Mouse (Mus musculus) lung, postnatal 0 days (tissue): ENCODE results near the gene Upb1. TPM values are rescaled to one million over a fixed set of nuclear protein-coding genes. Genes with fewer than 3 reads are reported as not detected.
"Not testable (repeated sequence)": the region's sequence is repeated elsewhere in the genome, so short reads cannot be mapped to it uniquely, and the experiment has no call there.

ENCODE experiments used
- ATAC-seq: fragments of 200-750 bp; cut with Nextera tagmentation; 2 replicates; pipeline ENCODE4 v1.8.0; 2017; ENCODE audit warnings: moderate library complexity
- DNase-seq: peaks from one replicate; pipeline ENCODE4 v3.0.0-alpha.2; 2016; ENCODE audit warnings: low spot score
- H3K27ac ChIP-seq: fragments of 300-500 bp; sonication (generic); 2 replicates; pipeline ENCODE4 v1.5.1; 2014; ENCODE audit warnings: antibody characterized with exemption, mild to moderate bottlenecking, low read length, mixed read lengths
- H3K27me3 ChIP-seq: fragments of 300-500 bp; sonication (generic); replicated peaks from 2 replicates; pipeline ENCODE4 v1.6.1; 2014; ENCODE audit warnings: low read length, mixed read lengths; ENCODE audit not compliant: insufficient read depth
- H3K36me3 ChIP-seq: fragments of 300-500 bp; sonication (generic); 2 replicates; pipeline ENCODE4 v1.6.1; 2014; ENCODE audit warnings: low read length, mixed read lengths; ENCODE audit not compliant: insufficient read depth
- H3K4me1 ChIP-seq: fragments of 300-500 bp; sonication (generic); 2 replicates; pipeline ENCODE4 v1.6.1; 2014; ENCODE audit warnings: antibody characterized with exemption, low read depth, low read length, mixed read lengths; ENCODE audit not compliant: insufficient read depth
- H3K4me2 ChIP-seq: fragments of 300-500 bp; sonication (generic); replicated peaks from 2 replicates; pipeline ENCODE4 v1.6.1; 2014; ENCODE audit warnings: low read depth, mild to moderate bottlenecking, low read length, moderate library complexity, mixed read lengths
- H3K4me3 ChIP-seq: fragments of 300-500 bp; sonication (generic); 2 replicates; pipeline ENCODE4 v1.5.1; 2014; ENCODE audit warnings: low read depth, low read length
- H3K9ac ChIP-seq: fragments of 300-500 bp; sonication (generic); replicated peaks from 2 replicates; pipeline ENCODE4 v1.6.1; 2014; ENCODE audit warnings: low read depth, mild to moderate bottlenecking
- H3K9me3 ChIP-seq: fragments of 300-500 bp; sonication (generic); 2 replicates; pipeline ENCODE4 v1.6.1; 2016; ENCODE audit warnings: low read length, mixed read lengths
- CTCF ChIP-seq: IDR thresholded peaks from 2 replicates; pipeline ENCODE4 v1.5.1; 2016; ENCODE audit warnings: antibody characterized with exemption, mild to moderate bottlenecking
- EP300 ChIP-seq: IDR thresholded peaks from 2 replicates; pipeline ENCODE4 v1.6.1; 2016; ENCODE audit warnings: antibody characterized with exemption, mild to moderate bottlenecking, control low read depth
- WGBS: fragments of 180-500 bp; shearing (Covaris S2); extraction: QIAGEN DNeasy Blood & Tissue Kit; methylation state at CpG from one replicate; pipeline ENCODE4 v1.1.7; 2014; 5-methylcytosine and 5-hydroxymethylcytosine counted together
- polyA plus RNA-seq: library from polyadenylated mRNA; unstranded; fragments of >200 nt; fragmentation: Nextera tagmentation; extraction: Ambion mirVana; gene quantifications from 2 replicates; pipeline ENCODE4 v1.2.1, GENCODE M21; 2015

Gene Upb1
- polyA plus RNA-seq, 1 experiment from 2014 or later, result 0.33 TPM

DNA sequence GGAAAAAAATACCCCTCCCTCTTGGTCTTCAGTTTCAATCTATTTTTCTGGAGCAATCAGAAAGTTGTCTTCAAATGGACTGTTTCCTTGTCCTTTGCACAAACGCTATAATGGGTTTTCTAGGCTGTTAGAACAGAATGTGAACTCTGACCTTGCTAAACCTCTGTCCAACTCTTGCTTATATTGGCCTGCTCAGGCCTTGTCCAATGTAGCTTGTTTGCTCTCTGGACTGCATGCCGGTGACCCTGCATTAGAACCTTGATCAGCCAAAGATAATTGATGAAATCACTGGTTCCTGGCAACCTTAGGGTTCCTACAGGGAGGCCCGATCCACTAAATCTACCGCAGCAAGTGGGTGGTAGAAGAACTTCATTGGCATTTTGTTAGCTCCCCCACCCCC lies 6.8 kb downstream of the Upb1 start:
- 67% methylated on average over 4 of the region's 4 CpGs for WGBS
- no peak for TF ChIP-seq CTCF
- no peak overlapping the region for H3K4me3 ChIP-seq
- H3K9me3 ChIP-seq, result no peaks in the 10 kb centered on the region
- H3K4me2 ChIP-seq, result no peak overlapping the region
- ATAC-seq (no peak), DNase-seq (no peak)
- H3K9ac ChIP-seq, result no peak overlapping the region
- no peaks in the 10 kb centered on the region; the same call in 1 of the 2 replicates for H3K27me3 ChIP-seq
- no peak overlapping the region for H3K27ac ChIP-seq
- no peaks in the 10 kb centered on the region for H3K4me1 ChIP-seq
- no peaks in the 10 kb centered on the region for H3K36me3 ChIP-seq

DNA sequence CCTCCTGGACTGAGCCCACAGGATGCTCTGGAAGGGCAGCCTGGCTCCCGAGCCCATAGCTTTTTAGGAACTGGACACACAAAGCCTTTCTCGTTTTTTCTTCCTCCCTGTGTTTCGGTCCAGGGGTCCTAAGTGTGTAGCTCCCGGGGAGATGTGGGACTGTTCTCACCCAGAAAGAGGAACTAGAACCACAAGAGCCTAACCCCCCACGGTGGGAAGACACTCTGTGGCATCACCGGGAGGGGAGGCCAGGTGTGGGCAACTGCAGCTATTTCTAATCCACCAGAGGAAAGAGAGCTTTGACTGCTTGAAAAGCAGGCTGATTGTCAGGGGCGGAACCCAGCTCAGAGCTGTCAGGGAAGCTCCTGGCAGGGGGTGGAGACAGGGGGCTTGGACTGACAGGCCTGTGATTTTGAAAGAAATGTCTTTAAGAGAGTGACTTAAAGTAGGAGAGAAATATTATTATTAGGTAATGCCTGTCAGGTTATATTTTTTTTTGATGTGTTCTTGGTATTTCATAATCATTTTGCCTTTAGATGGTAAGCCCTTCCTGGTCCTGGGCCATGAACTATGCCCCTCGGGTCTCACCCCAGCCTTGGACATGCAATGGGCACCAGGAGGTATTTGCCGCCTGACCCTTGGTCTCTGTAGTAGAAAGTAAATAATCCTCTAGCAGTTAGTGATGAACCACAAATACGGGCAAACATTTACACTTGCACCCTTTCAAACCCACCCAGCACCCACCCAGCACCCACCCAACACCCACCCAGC lies 10.6 kb downstream of the Upb1 start:
- not testable (repeated sequence) for H3K9ac ChIP-seq, H3K4me3 ChIP-seq, H3K4me1 ChIP-seq, ATAC-seq, H3K27ac ChIP-seq, DNase-seq, H3K27me3 ChIP-seq, H3K4me2 ChIP-seq, H3K9me3 ChIP-seq, H3K36me3 ChIP-seq
- WGBS, result 41% methylated on average over 8 of the region's 10 CpGs

DNA sequence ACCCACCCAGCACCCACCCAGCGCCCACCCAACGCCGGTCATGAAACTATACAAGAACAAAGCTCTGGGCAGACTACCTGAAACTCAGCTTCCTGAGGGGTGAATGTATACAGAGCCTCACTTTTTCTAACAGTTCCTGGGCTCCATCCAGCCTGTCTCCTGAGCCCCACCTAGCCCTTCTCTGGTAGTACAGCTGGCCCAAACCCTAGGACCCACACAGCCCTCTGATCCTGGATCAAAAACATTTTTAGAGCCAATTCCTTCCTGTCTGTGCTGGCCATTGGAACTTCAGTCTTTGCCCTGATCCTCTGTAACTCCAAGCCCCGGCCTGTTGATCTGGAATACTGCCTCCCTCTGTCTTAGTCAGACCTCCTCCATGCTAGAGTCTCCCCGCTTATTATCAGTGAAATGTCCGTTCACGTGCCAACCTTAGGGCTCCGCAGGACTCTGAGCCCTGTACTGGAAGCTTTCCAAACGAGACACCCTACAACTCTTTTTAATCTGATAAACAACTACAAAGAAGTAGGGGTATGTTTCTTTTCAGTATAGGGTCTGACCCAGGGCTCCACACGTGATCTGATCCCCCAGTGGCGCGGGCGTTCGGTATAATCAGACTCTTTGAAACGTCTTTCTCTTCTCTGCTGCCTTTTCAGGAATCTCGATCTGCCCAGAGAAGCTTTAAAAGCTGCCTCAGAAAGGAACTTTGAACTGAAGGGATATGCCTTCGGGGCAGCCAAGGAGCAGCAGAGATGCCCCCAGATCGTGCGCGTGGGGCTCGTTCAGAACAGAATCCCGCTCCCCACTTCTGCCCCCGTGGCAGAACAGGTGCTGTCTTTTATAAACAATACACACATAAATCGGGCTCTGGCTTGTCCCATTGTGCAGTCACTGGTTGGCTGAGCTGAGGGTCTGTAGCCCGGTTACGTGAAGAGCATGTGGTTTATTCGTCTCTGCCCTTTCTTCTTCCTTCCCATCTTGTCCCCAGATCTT lies 11.5 kb downstream of the Upb1 start:
- no peak overlapping the region for H3K27ac ChIP-seq
- no peak overlapping the region for H3K4me3 ChIP-seq
- 66% methylated on average over 27 of the region's 27 CpGs for WGBS
- no peaks in the 10 kb centered on the region for H3K9me3 ChIP-seq
- H3K4me1 ChIP-seq, result no peaks in the 10 kb centered on the region
- no peak for TF ChIP-seq CTCF
- no peak for TF ChIP-seq EP300
- H3K4me2 ChIP-seq, result no peak overlapping the region
- DNase-seq, result no peak
- H3K9ac ChIP-seq, result no peak overlapping the region
- no peaks in the 10 kb centered on the region; the same call in 1 of the 2 replicates for H3K27me3 ChIP-seq
- H3K36me3 ChIP-seq, result no peaks in the 10 kb centered on the region
- ATAC-seq, result no peak

DNA sequence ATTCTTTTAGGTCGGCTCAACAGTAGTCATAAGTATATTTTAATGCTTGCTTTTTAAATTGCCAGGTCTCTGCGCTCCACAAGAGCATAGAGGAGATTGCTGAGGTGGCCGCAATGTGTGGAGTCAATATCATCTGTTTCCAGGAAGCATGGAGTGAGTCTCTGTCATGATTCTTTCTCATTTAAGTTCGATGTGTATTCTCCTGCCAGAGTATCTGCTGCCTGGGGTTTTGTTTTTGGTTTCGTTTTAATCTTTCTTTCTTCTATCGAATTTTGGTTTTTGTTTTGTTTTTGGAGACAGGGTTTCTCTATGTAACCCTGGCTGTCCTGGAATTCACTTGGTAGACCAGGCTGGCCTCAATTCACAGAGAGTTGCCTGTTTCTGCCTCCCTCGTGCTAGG lies 14.0 kb downstream of the Upb1 start:
- no peaks in the 10 kb centered on the region for H3K9me3 ChIP-seq
- no peak overlapping the region for H3K4me2 ChIP-seq
- TF ChIP-seq EP300 (no peak), CTCF (no peak)
- no peaks in the 10 kb centered on the region for H3K36me3 ChIP-seq
- no peak for ATAC-seq
- H3K27ac ChIP-seq, result no peak overlapping the region
- H3K4me1 ChIP-seq, result no peaks in the 10 kb centered on the region
- WGBS, result 80% methylated on average over 7 of the region's 7 CpGs
- H3K4me3 ChIP-seq, result no peak overlapping the region
- no peak for DNase-seq
- no peaks in the 10 kb centered on the region; the same call in 1 of the 2 replicates for H3K27me3 ChIP-seq
- H3K9ac ChIP-seq, result no peak overlapping the region

DNA sequence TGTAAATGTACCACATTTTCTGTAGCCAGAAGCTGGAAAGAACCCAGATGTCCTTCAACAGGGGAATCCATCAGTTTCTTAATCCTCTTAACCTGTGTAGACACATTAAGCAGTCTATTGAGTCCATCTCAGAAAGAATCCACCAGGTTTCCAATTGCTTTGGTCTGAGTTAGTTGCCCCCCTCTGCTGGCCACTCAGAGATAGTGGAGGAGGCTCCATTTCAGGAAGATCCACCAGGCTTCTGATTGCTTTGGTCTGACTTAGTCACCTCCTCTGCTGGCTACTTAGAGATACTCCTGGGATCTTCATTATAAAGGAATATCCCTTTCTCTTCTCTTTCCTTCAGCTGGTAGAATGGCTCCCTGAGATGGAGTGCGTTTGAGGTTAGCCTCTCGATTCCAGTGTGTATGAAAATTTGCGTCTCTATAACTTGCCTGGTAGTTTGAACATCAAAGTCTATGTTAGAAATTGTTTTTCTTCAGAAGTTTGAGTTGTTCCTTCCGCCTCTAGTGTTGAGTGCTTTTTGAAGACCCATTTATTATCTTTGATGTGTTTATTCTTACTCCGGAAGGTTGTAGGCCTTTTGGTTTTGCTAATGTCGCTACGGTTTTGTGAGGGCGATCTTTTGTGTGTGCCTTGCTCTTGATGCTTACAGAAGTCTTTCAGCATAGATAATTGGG lies 16.6 kb downstream of the Upb1 start:
- H3K27ac ChIP-seq, result no peak overlapping the region
- WGBS, result 46% methylated on average over 8 of the region's 8 CpGs
- H3K27me3 ChIP-seq, result no peaks in the 10 kb centered on the region
- no peak for TF ChIP-seq EP300
- peak; percentile 42 for TF ChIP-seq CTCF
- H3K36me3 ChIP-seq, result no peaks in the 10 kb centered on the region
- no peaks in the 10 kb centered on the region for H3K4me1 ChIP-seq
- DNase-seq, result no peak
- no peak overlapping the region for H3K4me2 ChIP-seq
- H3K4me3 ChIP-seq, result no peak overlapping the region
- ATAC-seq, result no peak
- no peak overlapping the region for H3K9ac ChIP-seq
- no peaks in the 10 kb centered on the region for H3K9me3 ChIP-seq

DNA sequence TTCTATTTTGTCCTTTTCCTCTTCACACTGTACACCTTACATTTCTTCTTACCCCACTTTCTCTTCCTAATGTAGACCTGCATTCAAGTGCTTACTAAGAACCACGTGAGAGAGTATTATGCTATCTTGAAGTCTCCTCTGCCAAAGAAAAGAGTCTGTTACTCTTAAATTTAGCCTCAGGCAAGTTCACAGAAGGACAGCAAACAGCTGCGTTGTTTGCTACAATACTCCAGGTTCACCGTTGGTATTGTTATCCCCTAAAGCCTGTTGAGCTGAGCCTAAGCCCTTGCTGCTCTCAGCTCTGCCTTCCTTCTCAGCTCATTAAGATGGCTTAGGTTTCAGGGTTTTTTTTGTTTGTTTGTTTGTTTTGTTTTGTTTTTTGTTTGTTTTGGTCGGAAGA lies 17.8 kb downstream of the Upb1 start:
- H3K27ac ChIP-seq, result no peak overlapping the region

More for the DNA sequence above, 17.8 kb downstream of the Upb1 start:
- Histone ChIP-seq H3K4me2 (no peak overlapping the region), H3K4me1 (no peaks in the 10 kb centered on the region), H3K27me3 (no peaks in the 10 kb centered on the region), H3K4me3 (no peak overlapping the region), H3K9me3 (no peaks in the 10 kb centered on the region), H3K36me3 (no peaks in the 10 kb centered on the region), H3K9ac (no peak overlapping the region)
- TF ChIP-seq CTCF, result no peak
- no peak for TF ChIP-seq EP300
- DNase-seq, result no peak
- no peak for ATAC-seq
- 55% methylated on average over 4 of the region's 4 CpGs for WGBS
